Mouse (Mus musculus) adrenal gland (tissue): Measurements from ENCODE around the gene Cdkal1.

Experiments used
- intact Hi-C: fragments of 180-260 bp; cut with DNase I; formaldehyde crosslinking; loops from one replicate; pipeline ENCODE4 v1.15.1; 2025

Cdkal1 gene

GRCm38 (mm10) chr13:29638303-29638702 lies 217.2 kb downstream of the Cdkal1 start:
- intact Hi-C loops = no loop called here

DNA sequence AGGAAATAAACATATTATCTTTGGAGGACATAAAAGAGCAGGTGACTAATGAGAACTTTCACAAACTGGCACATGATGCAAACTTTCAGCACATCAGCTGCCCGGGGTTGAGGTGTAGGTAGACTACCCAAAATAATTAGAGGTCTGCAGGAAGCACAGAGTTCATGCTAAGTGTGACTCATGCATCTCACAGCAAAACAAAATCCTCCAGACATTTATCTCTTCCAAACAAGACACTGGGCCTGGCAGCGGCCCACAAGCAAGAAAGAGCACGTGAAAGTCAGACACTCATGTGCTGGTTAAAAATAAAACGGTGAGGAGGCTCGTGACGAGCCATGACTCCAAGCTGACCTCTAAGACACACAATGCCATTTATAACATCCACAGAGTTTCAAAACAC lies 217.7 kb downstream of the Cdkal1 start:
- intact Hi-C loops = no loop called here

DNA sequence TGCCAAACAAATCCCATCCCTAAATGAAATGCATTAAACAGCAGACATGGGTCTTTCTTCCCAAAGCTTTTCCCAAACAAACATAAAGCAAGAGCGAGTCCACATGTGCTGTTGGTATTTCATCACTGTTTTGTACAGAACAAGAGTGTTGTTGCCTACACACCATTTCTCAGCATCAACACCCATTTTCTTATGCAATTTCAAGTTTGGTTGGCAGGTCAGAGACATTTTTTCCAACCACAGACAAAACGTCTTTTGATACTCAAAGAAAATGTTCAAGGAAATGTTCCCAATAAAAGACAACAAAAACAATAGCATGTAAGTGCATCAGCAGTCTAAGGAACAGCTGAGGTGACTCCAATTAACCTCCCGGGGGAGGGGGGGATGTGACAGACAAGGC lies 219.9 kb downstream of the Cdkal1 start:
- intact Hi-C loops = no loop called here

DNA sequence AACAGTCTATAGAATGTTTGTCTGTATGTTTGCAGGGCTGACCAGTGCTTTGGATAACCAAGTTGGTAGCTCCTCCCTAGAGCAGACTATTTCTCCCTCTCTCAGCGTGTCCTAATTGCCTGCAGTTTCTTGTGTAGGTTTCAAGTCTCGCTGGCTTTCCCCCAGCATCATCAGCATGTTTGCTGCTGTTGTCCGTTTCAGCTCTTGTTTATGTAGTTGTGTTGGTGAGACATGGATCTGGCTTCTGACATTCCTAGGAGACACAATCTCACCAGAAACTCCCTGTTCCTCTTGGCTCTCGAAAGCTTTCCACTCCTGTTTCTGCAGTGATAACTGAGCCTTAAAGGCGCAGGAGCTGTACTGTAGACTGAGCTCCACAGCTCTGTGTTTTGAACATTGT lies 224.1 kb downstream of the Cdkal1 start:
- intact Hi-C loops = no loop called here

DNA sequence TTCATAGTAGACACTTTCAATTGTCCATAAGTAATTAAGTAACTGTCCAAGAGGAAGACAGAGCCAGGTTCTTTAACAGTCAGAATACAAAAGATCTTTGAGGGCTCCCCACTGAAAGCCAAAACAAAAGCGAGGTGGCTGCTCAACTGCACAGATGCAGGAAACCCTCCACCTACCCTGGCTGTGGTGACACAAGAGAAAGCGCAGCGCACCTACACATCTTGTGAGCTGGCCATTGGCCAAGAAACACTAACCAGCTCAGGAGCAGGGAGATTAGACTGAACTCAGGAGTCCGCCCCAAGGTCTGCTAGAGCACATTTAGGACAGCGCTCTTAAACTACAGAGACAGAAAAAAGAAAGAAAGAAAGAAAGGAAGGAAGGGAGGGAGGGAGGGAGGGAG lies 226.9 kb downstream of the Cdkal1 start:
- intact Hi-C loops = no loop called here

DNA sequence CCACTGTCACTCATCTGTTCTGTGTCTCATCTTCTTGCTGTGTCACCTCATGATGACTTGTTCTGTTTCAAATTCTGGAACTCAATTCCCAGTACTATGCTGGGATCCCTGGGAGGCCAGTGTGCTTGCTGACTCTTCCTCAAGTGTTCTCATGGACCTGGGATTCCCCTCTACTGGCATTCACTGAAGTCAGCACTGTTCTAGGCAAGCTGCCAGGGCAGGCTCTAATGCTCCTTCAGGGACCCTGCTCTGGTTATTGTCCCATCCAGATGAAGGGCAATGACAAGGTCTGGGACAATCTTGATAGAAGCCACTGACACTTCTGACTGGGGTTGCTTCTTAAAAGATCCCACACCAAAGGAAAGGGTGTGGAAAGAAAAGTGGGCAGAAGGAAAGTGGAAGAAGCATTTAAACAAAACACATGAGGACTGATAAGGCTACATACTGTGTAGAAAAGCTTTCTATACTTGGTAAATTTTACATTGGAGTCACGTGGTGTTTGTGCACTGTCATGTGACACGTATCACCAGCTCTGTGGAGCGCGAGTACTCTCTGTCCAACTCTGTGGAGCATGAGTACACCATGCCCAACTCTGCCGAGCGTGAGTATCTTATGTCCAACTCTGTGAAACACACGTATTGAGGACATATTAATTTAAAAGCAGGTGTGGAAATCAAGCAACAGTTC lies 227.9 kb downstream of the Cdkal1 start:
- intact Hi-C loops = no loop called here

DNA sequence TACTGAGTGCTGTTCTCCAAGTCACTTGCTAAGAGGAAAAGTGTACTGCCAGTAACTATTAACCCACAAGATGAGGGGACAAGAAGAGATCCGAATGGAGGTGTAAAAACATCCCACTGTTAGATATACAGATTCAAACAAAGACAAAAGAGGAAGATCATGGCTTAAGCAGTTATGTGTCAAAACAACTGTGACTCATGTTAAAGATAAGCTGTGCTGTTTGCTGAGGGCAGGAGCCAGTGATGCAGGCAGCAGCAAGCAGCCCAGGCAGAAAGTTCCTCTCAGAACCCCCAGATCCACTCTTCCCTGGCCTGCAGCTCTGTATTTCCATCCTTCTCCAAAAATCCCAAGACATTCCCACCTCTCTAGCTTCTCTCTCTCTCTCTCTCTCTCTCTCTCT lies 230.5 kb downstream of the Cdkal1 start:
- intact Hi-C loops = no loop called here

- intact Hi-C loops = no loop called here
Observed at GRCm38 (mm10) chr13:29623636-29624239, 231.7 kb downstream of the Cdkal1 start.

DNA sequence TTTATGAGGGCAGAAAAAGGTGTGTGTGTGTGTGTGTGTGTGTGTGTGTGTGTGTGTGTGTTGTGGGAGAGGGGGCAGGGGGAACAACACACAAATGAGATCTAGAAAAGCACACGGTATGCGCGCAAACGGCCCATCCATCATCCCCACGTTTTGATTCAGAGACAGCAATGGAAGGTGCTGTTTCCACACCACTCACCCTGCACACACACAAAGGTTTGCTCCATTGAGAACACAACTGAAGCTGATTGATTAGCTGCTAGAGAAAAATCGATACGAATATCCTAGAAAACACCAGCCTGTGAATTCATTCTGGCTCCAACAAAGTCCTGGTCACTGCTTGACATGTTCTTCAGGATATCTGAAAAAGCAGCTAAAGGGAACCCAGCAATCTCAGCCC lies 233.6 kb downstream of the Cdkal1 start:
- intact Hi-C loops = no loop called here

- intact Hi-C loops = no loop called here
Observed at GRCm38 (mm10) chr13:29621363-29621762, 234.1 kb downstream of the Cdkal1 start.

DNA sequence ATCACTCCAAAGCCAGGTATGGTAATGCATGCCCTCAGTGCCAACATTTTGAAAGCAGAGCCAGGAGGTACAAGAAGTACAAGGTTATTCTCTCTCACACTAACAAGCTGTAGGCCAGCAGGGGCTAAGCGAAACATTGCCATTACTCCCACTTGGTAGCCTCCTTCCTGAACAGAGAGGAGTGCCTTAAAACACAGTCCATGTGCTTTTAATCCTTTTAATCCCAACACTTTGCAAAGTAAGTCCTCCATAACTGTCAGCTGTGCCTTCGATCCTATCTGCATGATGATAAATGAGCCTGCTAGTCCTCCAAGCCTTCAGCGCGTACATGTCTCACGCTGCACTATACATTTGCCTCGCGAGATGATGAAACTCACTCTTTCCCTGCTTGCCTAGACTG lies 234.6 kb downstream of the Cdkal1 start:
- intact Hi-C loops = no loop called here

GRCm38 (mm10) chr13:29616654-29617171 lies 238.8 kb downstream of the Cdkal1 start:
- intact Hi-C loops = no loop called here

DNA sequence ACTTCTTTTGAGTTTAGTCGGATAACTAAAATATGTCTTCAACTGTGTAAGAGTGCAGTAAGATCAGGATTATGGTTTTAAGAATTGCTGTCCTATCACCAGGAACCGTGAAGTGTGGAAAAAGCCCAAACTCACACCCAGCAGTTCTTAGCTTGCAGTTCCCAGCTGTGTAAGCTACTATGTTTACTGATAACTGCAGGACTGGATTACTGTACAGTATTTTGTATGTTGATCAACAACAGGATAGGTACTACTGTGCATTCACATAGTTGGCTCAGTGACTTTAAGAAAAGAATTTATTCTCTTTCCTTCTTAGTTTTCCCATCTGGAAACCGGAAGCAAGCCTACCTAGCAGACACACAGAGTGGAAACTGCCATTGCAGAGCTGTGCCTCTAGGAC lies 239.5 kb downstream of the Cdkal1 start:
- intact Hi-C loops = no loop called here

GRCm38 (mm10) chr13:29615081-29615480 lies 240.4 kb downstream of the Cdkal1 start:
- intact Hi-C loops = no loop called here

- intact Hi-C loops = no loop called here
Observed at GRCm38 (mm10) chr13:29610051-29610931, 245.2 kb downstream of the Cdkal1 start.

GRCm38 (mm10) chr13:29609441-29609840 lies 246.0 kb downstream of the Cdkal1 start:
- intact Hi-C loops = loop anchor here (10.0 kb wide), 1 partner anchor 225 kb away; no protein-coding TSS in a partner anchor

DNA sequence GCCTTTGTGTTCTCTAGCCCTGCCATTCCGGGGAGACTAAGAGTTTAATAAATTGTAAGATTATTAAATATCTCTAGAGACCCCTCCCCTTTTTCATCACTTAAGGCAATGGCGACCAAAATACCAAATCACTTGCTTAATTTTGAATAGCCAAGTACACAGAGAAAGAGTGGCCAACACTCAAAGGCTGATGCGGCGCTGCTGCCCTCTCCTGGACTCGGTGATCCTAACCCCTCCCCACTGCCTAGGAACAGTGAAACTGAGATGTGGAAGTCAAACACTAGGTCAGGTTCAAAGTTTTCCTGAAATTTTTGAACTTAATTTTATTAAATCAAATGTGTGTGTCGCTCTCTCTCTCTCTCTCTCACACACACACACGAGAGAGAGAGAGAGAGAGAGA lies 251.2 kb downstream of the Cdkal1 start:
- intact Hi-C loops = loop anchor here (2.0 to 10.0 kb wide), 2 partner anchors 231 to 645 kb away; no protein-coding TSS in a partner anchor

DNA sequence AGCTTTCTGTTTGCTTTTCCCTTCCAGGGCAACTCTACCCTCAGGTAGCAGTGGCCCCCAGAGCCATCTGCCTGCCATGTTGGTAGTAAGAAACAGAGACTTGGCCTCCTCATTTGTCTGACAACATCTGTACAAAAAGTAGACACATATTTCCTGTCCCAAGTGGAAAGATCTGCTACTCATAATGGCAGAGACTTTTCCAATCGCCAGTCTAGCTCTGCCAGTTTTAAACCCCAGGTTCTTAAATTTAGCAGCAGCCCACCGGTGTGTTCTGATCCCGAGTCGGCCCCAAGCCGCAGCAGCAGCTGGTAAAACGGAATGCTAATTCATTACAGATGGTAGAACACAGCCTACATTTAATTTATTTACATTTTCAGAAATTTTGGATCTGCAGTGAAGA lies 251.9 kb downstream of the Cdkal1 start:
- intact Hi-C loops = loop anchor here (10.0 kb wide), 1 partner anchor 231 kb away; no protein-coding TSS in a partner anchor

- intact Hi-C loops = loop anchor here (10.0 kb wide), 1 partner anchor 234 kb away; no protein-coding TSS in a partner anchor
Observed at GRCm38 (mm10) chr13:29601033-29601432, 254.4 kb downstream of the Cdkal1 start.

DNA sequence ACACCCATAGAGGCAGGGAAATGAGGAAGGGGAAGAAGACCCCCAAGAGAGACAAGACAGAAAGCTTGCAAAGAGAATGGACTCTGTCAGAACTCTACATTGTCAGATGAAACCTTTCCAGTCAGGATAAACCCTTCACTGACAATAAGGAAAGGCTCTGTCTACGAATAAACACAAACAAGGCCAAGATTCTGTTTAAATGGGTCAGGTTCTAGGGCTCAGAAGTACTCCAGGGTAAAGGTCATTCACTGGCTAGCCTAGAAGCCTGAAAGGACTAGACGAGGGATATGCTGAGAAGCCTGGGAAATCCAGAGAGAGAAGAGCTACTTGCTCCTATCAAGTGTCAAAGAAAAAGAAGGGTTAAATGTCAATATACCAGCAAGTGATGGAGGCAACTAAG lies 255.8 kb downstream of the Cdkal1 start:
- intact Hi-C loops = loop anchor here (10.0 kb wide), 1 partner anchor 235 kb away; no protein-coding TSS in a partner anchor

- intact Hi-C loops = no loop called here
Observed at GRCm38 (mm10) chr13:29596735-29597134, 258.7 kb downstream of the Cdkal1 start.

DNA sequence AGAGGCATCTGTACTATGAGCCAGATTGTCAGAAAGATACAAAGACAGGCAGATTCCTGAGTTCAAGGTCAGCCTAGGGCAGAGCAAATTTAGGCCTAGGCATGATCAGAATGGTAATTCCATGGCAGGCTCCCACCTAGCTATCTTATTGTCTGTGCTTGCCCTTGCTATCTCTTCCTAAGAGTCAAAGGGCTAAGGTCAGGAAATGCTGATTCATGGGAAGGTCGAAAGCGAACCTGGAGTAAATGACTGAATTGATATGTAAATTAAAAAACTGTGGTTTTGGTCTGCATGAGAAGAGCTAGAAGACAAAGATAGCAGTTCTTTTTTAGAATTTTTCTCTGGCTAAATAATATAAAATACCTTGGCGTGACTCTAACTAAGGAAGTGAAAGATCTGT lies 262.4 kb downstream of the Cdkal1 start:
- intact Hi-C loops = no loop called here
